Mouse (Mus musculus) c-Kit-positive CD71-positive TER-119-positive erythroid progenitor cells, embryonic 14.5 days (primary cell): ENCODE data around the gene Eri3.

Experiments used
- DNase-seq: peaks from one replicate; pipeline ENCODE4 v3.0.0-alpha.2; 2013; ENCODE audit warnings: low spot score

The Eri3 gene

DNA sequence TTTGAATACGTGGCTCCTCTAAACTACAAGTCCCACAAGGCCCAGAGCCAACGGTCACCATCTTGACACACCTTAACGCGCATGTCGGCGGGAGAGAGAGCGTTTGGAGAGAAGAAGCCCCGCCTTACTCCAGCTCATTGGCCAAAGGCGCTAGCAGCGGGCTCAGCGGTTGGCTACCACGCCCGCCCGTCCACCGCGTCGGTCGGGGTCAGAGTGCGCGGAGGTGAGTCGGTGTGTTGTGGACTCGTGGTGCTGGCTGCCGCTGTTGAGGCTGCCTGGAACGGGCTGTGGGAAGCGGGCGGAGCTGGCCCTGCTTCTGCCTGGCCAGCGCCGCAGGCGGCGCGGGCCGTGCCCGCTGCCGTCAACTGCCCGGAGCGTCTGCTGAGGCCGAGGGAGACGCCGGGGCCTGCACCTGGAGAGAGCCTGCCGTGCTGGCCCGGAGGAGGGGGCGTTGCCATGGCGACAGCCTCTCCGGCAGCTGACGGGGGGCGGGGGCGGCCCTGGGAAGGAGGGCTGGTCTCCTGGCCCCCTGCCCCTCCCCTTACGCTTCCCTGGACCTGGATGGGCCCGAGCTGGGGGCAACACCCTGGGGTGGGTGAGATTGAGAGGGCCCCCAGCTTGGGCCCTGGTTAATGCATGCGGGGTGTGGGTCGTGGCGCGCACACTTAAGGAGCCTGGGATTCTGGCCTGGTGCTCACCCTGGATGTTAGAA, at the start of gene Eri3:
Gene Eri3 (plus strand): TSS at position 226 of the 712 bp plus-strand sequence.
- DNase-seq: peak; percentile 97

DNA sequence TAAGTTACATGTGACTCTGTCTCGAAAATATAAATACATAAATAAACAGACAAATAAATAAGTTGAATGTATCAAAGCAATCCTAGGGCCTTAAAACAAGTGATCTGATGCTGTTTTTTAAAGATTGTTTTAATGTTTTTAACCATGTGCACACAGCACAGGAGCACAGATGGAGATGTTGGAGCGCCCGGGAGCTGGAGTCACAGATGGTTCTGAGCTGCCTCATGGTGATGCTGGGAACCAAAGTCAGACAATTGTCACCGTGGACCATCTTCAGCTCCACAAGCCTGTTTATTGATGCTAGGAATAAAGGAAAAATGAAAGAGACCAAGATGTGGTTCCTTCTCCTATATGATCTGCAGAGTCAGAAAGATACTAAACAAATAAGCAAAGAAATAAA, 31.9 kb upstream of the Eri3 start:
- no peak for DNase-seq

DNA sequence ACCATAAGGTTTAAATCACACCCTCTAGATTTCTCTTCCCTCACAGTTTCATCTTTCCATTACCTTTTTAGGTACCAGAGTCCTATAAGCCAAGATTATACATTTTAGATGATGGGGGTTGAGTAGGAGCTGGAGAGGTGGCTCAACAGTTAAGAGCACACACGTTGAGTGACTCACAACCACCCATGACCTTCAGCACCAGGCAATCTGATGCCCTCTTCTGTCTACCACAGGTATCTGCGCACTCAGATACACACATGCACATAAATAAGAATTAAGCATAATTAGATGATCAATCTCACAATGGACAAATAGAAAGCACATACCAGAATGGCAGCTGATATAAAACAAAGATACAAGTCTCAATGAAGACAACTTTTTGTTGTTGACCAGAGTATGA, 28.8 kb upstream of the Eri3 start:
- no peak for DNase-seq

DNA sequence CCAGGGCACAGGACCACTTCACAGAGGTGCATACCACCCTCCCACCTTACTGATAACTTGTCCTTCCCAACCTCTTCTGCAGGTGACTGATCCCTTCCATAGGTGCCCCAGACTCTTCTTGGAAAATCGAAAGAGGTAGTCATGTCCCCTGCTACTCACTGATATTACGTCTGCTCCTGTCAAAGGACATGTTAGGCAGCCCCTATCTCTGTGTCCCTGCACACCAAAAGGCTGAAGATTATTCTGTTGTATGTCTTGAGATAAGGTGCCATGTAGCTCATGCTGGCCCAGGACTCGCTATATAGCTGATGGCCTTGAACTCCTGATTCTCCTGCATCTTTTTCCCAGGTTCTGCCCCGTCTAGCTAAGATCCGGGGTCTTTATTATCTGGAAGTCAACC, 24.2 kb upstream of the Eri3 start:
- DNase-seq: peak; percentile 33

DNA sequence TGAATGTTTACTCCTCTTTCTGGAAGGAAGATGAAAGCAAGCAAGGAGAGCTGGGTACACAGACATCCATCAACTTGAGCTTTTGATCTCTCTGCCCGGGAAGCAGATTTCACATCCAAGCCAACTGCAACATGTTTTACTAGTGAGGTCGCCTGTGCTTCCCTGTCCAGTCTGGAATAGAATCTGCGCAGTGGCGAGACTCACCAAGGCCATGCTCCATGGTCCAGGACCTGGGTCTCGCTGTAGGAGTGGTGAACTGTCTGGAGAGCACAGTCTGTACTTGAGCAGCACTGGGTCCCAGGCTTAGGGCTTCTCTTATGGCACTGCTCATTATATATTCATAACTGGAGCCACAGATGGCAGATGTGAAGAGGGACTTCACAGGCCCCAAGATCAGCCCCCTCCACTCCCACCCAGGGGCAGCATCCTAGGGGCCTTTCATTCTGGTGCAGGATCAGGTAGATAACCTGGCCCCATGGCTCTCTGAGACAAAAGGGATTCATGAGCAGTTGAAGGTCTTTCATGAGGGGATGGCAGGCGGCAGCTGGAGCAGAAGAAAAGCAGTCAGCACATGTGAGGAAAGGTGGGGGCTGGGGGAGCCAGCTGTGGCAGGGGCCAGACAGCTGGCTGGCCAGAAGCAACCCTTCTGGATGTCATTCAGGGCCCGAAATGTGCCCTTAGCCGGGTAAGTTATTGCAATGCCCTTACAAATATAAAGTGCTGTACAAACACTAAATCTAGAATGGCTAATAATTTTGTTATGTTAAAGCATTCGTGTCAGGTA, 22.9 kb upstream of the Eri3 start:
- no peak for DNase-seq

DNA sequence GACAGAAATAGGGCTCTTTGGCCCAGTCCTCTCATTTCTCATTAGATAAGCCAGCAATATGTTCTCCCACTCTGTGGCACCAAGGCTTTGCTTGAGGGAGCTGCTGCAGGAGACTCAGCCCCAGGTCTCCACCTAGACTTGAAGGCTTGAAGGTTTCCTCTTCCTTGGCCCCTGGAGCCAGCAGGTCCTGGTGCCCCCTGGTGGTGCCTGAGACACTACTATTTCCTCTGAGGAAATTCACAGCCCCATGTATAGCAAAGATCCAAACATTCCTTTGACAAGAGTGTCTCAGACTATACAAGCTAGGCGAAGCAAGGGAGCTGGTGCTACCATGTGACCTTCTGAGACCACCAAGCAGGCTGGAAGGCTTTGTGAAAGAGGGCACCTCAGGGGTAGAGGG, 22.2 kb upstream of the Eri3 start:
- DNase-seq: peak; percentile 57

DNA sequence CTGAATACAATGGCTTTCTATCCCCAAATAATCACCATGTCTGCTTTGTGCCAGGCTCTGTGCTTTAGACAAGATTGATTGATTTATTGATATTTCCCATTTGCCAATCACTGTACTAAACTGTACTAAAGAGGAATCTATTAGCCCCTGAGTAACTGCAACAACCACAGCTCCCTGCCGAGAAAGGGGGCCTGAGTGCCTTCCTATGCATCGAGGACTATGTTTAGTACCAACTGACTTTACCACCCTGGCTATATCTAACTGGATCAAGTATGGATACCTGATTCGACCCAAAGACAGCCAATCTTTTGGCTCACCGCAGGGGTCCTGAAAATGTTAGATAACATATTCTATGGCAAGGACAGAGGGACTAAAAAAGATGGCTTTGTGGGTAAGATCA, 20.3 kb upstream of the Eri3 start:
- DNase-seq: no peak

DNA sequence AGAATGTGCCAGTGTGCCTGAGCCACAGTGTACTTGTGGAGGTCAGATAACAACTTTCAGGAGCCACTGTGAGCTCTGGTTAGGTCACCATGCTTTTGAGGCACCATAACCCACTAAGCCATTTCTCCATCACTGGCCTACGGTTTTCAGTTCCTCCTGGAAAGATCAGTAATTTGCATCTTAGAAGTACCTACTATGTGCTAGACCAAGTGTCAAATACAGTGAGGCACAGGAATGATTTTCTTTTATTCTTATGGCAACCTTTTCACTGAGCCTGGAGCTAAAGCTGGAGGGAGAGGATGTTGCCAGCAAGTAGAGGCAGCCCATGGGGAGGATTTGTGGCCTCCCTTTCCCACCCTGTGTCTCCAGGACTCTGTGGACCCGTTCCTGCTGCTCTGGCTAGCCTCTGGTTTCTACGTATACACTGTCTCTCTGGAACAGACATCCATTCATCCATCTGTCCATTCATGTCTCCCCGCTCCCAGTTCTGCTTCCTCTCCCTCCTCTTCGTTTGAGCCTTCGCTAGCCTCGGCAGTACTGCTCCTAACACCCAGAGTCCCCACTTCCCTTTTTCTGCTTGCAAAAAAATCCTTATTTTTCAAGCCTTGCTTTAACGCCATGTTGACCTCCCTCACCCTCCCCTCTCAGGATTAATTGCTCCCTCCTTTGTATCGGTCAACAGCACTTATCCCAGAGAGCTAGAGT, 14.5 kb upstream of the Eri3 start:
- DNase-seq: no peak

DNA sequence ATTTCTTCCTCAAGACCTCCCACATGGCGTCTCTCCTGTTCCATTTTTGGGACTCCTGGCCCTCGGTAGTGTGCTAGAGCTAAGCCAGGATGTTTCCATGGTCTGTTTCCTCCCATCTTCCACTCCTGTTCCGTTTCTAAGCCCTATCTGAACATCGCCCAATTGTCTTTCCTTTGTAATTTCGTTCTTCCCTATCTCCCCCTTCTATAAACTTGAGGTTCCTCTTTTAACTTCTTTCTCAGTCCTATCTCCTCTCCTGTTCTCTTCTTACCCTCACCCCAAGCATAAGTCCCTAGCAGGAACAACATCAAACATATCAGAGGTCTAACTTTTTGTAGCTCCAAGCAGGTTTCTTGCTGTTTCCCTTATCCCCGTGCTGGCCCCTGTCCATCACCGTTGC, 13.2 kb upstream of the Eri3 start:
- no peak for DNase-seq

DNA sequence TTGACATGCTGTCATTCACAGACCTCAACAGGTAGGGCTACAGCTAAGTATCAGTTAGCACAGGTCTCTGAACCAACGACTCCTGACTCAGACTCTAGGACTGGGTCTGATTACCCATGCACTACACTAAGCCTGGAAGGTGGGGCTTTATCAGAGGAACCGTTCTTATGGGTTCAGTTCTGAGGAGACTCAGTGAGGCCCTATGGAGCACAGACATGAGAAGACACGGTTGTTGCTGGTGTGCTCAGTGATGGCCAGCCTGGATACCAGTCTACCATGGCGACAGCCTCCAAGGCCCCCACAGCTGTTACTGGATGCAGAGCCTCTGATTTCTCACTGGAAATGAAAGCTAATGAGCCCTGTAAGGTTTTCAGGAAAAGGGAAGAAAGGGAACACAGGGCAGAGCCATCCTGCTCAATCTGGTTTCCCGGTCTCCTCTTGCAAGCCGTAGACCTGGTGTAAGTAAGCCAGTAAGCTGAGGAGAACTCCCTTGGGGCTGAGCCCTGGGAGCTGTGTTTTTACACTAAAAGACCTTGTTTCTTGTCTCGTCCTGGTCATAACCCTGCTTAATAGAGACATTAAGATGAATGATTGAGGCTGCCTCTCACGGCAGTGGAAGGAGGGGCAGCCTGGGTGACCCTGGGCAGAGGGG, 10.7 kb upstream of the Eri3 start:
- no peak for DNase-seq

DNA sequence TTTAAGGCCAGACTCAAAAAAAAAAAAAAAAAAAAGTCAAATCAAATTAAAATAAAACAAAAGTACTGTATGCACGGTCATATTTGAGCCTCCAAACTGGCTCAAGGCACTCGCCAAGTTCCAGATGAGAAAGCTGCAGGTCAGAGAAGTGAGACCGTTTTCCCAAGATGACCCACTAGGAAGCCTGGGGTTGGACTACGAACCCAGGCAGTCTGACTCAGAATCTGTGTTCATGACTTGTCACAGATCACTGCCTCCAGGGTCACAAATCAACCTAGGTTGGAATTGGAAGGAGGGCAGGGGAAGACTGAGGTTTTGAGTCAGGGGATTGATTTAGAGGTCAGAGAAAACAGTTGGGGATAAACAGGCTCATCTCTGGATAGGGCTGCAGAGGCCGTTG, 9.6 kb upstream of the Eri3 start:
- no peak for DNase-seq

DNA sequence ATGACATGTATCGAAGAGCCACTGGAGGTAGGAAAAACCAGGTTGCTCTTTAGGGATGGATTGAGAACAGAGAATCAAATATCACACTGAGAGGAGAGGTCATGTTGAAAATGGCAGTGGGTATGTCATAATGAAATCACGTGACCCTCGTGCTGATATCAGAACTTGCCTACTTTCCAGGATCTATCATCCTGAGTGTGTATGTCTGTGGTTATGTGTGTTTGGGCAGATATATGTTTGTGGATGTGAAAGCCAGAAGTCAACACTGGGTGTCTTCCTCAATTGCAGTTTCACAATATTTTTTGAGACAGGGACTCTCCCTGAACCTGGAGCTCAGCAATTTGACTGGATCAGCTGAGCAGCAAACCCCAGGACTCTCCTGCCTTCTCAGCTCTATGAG, 4.7 kb upstream of the Eri3 start:
- no peak for DNase-seq

DNA sequence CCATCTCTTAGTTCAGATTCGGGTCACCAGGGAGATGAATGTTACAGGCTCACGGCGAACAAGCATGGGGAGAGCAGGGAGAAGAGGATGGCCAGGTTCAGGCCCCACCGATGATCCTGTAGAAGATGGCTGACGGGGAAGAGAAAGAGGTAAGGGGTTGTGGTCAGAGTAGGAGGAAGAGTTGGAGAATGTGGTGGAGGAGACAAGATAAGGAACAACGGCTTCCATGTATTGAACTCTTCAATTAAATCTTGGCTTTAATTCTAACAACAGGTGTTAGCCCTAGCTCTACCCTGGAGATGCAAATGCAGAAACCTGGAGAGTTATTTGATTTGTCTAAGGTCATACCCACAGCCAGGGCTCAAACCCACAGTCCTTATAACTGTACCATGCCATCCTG, 3.5 kb upstream of the Eri3 start:
- no peak for DNase-seq

DNA sequence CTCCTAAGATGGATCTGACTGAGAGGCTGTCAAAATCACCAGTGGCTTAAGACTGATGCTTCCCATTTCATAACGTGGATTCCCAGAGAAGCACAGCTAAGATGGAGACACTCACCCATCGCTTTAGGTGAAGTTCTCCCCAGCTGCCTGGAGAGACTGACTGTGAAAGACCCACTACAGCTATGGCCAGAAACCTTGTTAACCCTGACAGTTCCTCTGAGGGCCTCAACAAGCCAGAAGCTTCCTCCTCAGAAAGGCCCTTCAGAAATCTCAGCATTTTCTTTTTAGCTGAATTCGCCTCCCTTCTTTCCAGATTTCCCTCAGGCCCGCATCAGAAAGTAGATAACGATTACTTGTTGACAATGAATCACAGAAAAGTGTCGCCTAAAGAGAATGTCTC, 589 bp upstream of the Eri3 start:
- no peak for DNase-seq

DNA sequence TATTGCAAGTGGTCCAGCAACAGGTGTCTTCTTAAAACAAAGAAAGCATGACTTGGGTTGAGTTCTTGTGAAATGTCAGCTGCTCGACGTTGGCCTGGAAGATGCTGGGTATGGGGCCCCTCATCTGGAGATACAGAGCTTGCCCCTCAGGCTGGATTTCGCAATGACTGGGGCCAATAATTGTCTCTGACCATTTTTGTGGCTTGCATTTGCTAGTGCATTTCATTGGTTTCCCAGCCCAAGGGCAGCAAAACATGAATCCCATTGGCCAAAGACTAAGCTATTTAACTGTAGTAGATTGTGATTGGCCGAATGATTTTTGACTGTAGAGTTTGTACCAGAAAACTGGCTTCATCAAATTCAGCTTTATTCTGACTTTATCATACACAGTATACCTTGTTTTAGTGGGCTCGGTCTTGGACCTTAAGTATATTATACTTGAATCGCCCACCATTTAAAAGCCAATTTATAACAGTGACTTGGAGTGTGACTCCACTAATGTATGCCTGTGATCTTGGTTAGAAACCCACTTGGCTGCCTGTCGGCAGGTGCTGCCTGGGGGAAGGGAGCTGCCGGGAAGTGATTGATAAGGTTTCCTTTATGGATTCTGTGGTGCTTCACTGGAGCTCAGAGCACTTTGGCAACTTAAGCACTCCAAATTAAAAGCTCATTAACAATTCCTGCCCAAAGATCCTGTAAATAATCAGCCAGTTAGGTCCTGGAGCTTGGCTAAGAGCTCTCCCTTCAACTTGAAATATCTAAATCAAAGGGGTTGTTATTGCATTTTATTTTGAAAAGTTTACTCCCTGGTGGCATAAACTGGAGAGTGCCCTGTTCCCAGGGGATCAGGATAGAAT, 1.2 kb downstream of the Eri3 start:
- no peak for DNase-seq

DNA sequence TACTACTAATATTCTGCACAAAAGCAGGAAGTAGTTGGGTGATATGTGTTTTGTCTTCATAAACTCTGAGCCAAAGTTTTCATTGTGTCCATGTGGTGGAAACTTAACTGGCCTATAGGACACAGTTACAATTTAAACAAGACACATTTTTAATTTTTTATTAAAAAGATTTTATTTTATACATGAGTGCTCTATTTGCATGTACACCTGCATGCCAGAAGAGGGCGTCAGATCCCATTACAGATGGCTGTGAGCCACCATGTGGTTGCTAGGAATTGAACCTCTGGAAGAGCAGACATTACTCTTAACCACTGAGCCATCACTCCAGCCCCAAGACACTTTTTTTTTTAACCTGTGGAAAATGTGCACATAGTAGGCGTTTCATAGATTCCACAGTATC, 5.3 kb downstream of the Eri3 start:
- DNase-seq: no peak

DNA sequence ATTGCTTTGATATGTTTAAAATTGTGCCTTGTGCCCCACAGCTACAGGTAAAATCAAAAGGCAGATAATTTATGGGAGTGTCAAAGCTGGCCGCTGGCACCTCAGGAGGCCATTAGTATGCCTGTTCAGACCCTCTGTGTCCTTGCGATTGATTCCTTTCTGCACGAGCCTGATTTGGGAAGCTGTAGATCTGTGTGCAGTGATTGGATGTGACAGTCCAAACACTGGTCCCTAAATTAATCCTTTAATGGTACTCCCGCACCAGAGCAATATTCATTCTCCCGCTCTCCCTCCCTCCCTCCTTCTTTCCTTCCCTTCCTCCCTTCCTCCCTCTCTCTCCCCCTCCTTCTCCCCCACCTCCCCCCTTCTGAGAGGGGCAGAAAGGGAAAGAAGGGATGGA, 6.2 kb downstream of the Eri3 start:
- DNase-seq: no peak

DNA sequence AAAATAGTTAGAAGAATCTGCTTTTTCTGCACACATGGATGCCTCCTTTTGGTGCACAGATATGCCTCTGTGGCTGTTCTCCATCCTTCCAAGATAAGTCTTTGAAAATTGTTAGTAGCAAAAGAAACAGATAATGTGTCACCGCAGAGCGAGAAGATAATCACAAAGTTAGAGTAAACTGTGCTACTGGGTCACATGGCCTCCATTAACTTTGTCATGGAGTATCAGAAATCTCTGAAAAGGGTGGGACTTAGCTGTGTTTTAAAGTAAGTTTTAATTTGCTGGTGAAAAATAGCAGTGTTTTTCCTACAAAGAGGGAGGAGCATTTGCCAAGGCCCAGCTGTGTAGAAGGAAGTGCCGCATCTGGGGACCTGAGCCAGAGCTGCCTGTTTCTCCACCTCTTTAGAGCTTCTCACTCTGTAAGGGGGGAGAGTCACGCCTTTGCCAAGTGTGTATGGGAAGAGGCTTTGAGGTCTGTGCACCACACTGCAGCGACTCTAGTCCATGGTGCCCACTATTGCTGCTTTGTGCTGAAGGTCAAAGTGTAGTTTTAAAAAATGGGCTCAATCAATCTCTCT, 7.0 kb downstream of the Eri3 start:
- DNase-seq: no peak

DNA sequence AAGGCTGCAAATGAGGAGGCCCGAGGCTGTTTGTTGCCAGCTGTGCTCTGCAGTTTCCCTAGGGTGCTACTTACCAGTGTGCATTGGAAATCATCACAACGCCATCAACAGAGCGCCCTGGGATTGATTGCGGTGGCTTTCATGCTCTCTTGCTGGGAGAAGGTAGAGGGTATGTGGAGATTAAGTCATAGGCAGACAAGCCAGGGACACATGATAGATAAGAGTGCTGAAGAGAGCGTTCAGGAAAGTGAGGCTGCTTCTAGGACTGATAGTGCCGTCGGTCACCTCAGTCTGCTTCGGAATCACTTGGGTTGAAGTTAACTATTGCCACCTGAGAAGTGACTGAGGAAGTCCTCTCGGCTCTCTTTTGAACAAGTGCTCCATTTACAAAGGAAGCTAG, 13.8 kb downstream of the Eri3 start:
- DNase-seq: peak; percentile 27

DNA sequence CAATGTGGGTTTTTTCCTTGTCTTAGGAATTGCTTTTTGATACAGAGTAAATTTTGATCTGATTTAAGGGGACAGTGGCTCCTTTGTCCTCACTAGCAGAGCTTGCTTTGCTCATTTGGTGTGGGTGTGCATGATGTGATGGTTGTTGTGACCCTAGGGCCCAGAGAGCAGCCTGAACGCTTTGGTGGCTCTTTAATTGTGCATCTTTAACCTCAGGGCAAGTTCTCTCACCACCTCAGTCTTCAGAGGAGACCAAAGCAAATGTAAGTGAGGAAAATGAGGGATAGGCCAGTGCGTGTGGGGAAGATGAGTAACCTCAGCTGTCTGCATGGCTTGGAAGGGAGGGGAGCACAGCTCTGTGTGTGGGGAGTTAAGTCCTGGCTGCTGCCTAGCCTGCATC, 18.7 kb downstream of the Eri3 start:
- DNase-seq: no peak

DNA sequence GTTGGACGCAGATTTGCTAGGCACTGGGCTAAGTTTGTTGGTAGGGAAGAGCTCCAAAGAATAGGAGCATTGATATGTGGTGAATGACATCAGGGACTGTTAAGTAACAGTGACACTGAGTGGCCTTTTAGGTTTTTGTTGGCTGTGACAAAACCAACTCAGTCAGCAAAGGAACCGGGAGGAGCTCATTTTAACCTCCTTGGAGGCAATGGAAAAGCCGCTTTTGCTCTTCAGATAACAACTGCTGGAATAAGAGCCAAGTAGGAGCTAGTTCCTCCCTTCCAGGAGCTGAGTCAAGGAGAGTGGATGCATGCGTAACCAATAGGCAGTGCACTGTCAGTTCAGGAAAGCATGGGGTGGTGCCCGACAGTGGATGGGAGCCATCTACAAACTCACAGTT, 20.8 kb downstream of the Eri3 start:
- no peak for DNase-seq
